Mouse (Mus musculus) forebrain, embryonic 14.5 days (tissue): Measurements from ENCODE around the gene Ube2k. TPM values are rescaled to one million over a fixed set of nuclear protein-coding genes. Genes with fewer than 3 reads are reported as not detected.

Experiments used
- ATAC-seq: fragments of 200-750 bp; cut with Nextera tagmentation; 2 replicates; pipeline ENCODE4 v1.8.0; 2017; ENCODE audit warnings: mild to moderate bottlenecking, moderate library complexity
- DNase-seq: peaks from one replicate; pipeline ENCODE4 v3.0.0-alpha.2; 2015; ENCODE audit warnings: low spot score
- H3K27ac ChIP-seq: fragments of 300-500 bp; sonication (generic); 2 replicates; pipeline ENCODE4 v1.5.1; 2014; ENCODE audit warnings: low read depth, mild to moderate bottlenecking, control low read depth, low read length, moderate library complexity
- H3K27me3 ChIP-seq: fragments of 300-500 bp; sonication (generic); replicated peaks from 2 replicates; pipeline ENCODE4 v1.6.1; 2014; ENCODE audit warnings: low read length, control low read depth, mixed read lengths; ENCODE audit not compliant: control insufficient read depth, insufficient read depth
- H3K36me3 ChIP-seq: fragments of 300-500 bp; sonication (generic); 2 replicates; pipeline ENCODE4 v1.6.1; 2014; ENCODE audit warnings: low read length, control low read depth; ENCODE audit not compliant: control insufficient read depth, insufficient read depth
- H3K4me1 ChIP-seq: fragments of 300-500 bp; sonication (generic); 2 replicates; pipeline ENCODE4 v1.6.1; 2014; ENCODE audit warnings: antibody characterized with exemption, low read length, control low read depth; ENCODE audit not compliant: control insufficient read depth, insufficient read depth
- H3K4me2 ChIP-seq: fragments of 300-500 bp; sonication (generic); 2 replicates; pipeline ENCODE4 v1.6.1; 2014; ENCODE audit warnings: mild to moderate bottlenecking, control low read depth, low read length
- H3K4me3 ChIP-seq: fragments of 300-500 bp; sonication (generic); 2 replicates; pipeline ENCODE4 v1.5.1; 2014; ENCODE audit warnings: low read depth, low read length, control low read depth
- H3K9ac ChIP-seq: fragments of 300-500 bp; sonication (generic); 2 replicates; pipeline ENCODE4 v1.6.1; 2014; ENCODE audit warnings: mild to moderate bottlenecking, low read length, control low read depth, moderate library complexity
- H3K9me3 ChIP-seq: fragments of 300-500 bp; sonication (generic); replicated peaks from 2 replicates; pipeline ENCODE4 v1.6.1; 2016; ENCODE audit warnings: low read length, control low read depth, mixed read lengths; ENCODE audit not compliant: control insufficient read depth
- WGBS: fragments of 180-500 bp; shearing (Covaris S2); extraction: QIAGEN DNeasy Blood & Tissue Kit; methylation state at CpG from one replicate; pipeline ENCODE4 v1.1.7; 2014; 5-methylcytosine and 5-hydroxymethylcytosine counted together
- polyA plus RNA-seq: library from polyadenylated mRNA; unstranded; fragments of >200 nt; fragmentation: Nextera tagmentation; extraction: Ambion mirVana; gene quantifications from 2 replicates; pipeline ENCODE4 v1.2.1, GENCODE M21; 2014

Ube2k gene
- polyA plus RNA-seq, 1 experiment from 2014 or later: 154 TPM

DNA sequence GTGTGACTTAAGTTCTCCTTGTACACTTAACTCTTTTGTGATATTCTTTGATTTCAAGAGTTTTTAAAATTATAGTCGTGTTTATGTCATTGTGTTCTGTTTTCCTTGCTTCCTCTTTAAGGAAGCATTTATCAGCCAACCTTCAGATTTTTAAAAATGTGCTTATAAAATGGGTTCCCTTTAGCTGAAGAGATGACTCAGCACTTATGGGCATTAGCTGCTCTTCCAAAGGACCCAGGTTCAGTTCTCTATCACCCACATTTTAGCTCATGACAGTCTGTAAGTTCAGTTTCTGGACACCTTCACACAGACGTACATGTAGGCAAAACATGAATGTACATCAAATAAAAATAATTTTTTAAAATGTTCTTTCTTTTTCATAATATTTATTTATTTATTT is 55.4 kb downstream of the Ube2k start:
- Histone ChIP-seq H3K4me2 (no peak overlapping the region), H3K4me3 (no peak overlapping the region), H3K27ac (no peak overlapping the region), H3K9ac (no peak overlapping the region), H3K27me3 (no peaks in the 10 kb centered on the region), H3K4me1 (no peaks in the 10 kb centered on the region), H3K36me3 (peaks cover 21% of the 10 kb centered on the region), H3K9me3 (no peaks in the 10 kb centered on the region)
- 90% methylated on average over 2 of the region's 2 CpGs for WGBS
- DNase-seq (no peak), ATAC-seq (no peak)

DNA sequence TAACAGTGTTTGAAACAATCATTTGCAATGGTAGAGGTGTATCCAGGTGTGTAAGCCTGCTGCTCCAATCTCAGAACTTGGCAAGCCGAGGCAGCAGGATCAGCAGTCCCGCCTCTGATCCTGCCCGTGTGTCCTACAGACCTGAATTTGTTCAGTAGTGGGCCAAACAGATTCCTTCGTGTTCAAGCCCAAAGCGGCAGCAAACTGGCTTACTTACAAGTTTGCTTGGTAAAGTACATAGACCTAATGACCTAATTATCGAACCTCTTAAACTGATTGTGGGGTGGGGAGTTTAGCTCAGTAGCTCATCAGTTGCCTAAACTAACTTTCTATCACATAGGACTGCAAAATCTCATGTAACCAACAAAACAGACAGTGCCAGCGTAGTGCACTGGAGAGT is 62.6 kb downstream of the Ube2k start:
- Histone ChIP-seq H3K9me3 (no peaks in the 10 kb centered on the region), H3K27me3 (no peaks in the 10 kb centered on the region), H3K4me2 (no peak overlapping the region), H3K27ac (no peak overlapping the region), H3K4me3 (no peak overlapping the region), H3K4me1 (no peaks in the 10 kb centered on the region), H3K9ac (no peak overlapping the region), H3K36me3 (peaks cover 24% of the 10 kb centered on the region)
- no peak for DNase-seq
- ATAC-seq: no peak
- 89% methylated on average over 7 of the region's 7 CpGs for WGBS

DNA sequence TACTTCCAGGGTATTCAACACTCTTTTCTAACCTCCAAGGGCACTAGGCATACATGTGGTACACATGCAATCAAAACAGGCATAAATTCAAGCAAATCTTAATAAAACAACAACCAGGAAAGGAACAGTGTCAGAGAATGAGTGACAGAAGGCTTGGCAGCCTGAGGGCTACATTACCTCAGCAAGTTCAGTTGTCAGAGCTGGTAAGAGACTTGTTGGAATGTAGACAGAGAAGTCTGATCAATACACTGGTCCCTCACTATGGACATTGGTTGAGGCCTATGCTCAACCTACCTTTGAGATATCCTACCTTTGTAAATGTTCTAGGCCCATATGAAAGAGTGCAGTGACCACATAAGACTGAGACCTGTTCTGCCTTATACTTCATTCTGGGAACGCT is 69.8 kb downstream of the Ube2k start:
- H3K9me3 ChIP-seq: no peaks in the 10 kb centered on the region
- no peaks in the 10 kb centered on the region for H3K27me3 ChIP-seq
- no peak overlapping the region for H3K4me3 ChIP-seq
- no peak overlapping the region for H3K4me2 ChIP-seq
- 93% methylated on average over 1 of the region's 1 CpGs for WGBS
- DNase-seq: no peak
- H3K9ac ChIP-seq: no peak overlapping the region
- H3K4me1 ChIP-seq: no peaks in the 10 kb centered on the region
- no peak overlapping the region for H3K27ac ChIP-seq
- peaks cover 27% of the 10 kb centered on the region for H3K36me3 ChIP-seq
- no peak for ATAC-seq

DNA sequence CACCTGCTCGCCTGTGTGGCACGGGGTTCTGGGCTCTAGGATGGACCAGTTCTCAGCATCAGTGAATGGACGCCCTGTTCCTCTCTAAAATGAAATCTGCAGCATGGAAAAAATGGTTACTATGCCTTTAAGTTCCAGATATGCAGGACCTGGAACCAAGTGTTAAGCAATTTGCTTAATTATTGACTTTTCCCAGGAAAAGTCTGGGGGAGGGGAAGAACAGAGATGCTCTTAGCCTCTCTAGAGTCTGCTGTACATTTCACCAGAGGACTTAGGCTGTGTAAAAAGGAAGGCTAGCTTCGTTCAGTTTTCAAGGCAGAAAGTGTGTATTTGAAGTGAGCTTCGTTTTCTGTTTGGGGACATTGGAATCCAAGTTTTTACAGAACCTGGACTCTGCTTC is 72.7 kb downstream of the Ube2k start:
- peaks cover 36% of the 10 kb centered on the region for H3K36me3 ChIP-seq
- no peak for ATAC-seq

DNA sequence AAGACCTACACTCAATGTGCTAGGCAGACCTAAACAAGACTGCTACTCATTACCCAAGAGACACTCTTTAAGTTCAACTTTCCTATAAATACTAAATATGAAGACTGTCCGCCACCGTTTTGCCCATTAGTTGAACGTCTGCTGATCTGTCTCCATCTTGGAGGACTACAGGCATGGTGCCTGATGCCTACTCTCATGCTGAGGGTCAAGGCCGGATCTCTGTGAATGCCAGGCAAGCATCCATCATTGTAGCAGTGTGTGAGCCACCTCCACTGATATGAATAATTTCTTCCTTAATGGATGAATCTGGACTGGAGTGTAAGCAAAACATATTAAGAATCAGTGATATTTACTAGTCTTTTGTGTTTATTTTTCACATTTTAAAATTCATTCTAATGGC is 73.5 kb downstream of the Ube2k start:
- 90% methylated on average over 4 of the region's 4 CpGs for WGBS
- H3K36me3 ChIP-seq: peaks cover 44% of the 10 kb centered on the region
- H3K9me3 ChIP-seq: no peaks in the 10 kb centered on the region
- H3K4me1 ChIP-seq: no peaks in the 10 kb centered on the region
- no peak overlapping the region for H3K4me2 ChIP-seq
- no peaks in the 10 kb centered on the region for H3K27me3 ChIP-seq
- DNase-seq (no peak), ATAC-seq (no peak)
- no peak overlapping the region for H3K4me3 ChIP-seq
- no peak overlapping the region for H3K9ac ChIP-seq
- H3K27ac ChIP-seq: no peak overlapping the region

More for the DNA sequence above, 72.7 kb downstream of the Ube2k start:
- Histone ChIP-seq H3K27ac (no peak overlapping the region), H3K4me1 (no peaks in the 10 kb centered on the region), H3K4me3 (no peak overlapping the region), H3K4me2 (no peak overlapping the region), H3K27me3 (no peaks in the 10 kb centered on the region), H3K9ac (no peak overlapping the region), H3K9me3 (no peaks in the 10 kb centered on the region)
- 91% methylated on average over 5 of the region's 5 CpGs for WGBS
- DNase-seq: no peak

DNA sequence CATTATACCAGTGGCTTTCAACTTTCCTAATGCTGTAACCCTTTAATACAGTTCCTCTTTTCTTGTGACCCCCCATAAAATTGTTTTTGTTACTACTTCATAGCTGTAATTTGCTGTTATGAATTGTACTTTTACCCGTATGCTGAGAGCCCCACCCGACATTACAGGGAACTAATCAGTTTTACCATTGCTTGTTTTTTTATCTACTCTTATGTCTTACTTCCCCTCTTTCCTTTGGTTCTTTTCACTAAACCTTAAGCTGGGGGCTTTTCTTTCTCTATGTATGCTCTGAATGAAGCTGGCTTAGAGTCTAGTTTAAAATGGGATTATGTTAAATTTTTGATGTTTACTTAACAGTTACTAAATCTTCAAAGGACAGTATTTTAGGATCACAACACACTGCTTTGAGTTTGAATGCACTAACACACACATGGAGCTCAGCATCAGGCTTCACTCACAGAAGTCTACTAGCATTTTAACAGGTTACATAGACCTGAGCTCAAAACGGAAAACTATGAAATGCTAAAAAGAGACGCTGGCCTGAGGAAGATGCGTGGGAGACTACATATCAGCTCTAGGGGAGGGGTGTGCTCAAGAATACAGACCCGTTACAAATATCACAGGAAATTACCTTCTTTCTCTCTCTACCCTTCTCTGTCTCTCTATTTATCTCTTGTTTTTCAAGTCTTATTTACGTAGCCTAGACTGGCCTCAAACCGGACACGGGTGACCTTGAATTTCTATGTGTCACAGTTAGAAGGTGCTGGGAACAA is 76.3 kb downstream of the Ube2k start:
- Histone ChIP-seq H3K36me3 (peaks cover 59% of the 10 kb centered on the region), H3K9me3 (no peaks in the 10 kb centered on the region), H3K27me3 (no peaks in the 10 kb centered on the region), H3K4me1 (no peaks in the 10 kb centered on the region), H3K27ac (no peak overlapping the region), H3K4me3 (no peak overlapping the region), H3K9ac (no peak overlapping the region), H3K4me2 (no peak overlapping the region)
- no peak for DNase-seq
- no peak for ATAC-seq
- 86% methylated on average over 9 of the region's 9 CpGs for WGBS

DNA sequence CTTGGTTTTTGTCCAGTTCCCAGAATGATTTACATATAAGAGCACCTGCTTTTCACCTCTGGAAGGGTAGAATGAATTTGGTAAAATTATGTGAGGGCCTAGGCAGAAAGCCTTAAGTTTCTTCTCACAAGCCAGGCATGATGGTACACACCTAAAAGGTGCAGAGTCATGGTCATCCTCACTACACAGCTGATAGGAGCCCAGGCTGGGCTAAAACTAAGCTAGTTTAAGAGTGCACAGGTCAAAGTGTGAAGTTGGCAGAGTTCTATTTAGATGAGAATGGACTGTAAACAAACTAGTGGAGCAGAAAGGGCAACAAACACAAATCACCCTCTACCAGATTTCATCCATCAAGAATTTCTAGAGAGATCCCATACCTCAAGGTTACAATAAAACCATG is 87.3 kb downstream of the Ube2k start:
- Histone ChIP-seq H3K9ac (no peak overlapping the region), H3K36me3 (peaks cover 62% of the 10 kb centered on the region), H3K27me3 (no peaks in the 10 kb centered on the region), H3K4me2 (no peak overlapping the region), H3K4me3 (no peak overlapping the region), H3K4me1 (no peaks in the 10 kb centered on the region), H3K27ac (no peak overlapping the region), H3K9me3 (no peaks in the 10 kb centered on the region)
- DNase-seq: no peak
- no peak for ATAC-seq

DNA sequence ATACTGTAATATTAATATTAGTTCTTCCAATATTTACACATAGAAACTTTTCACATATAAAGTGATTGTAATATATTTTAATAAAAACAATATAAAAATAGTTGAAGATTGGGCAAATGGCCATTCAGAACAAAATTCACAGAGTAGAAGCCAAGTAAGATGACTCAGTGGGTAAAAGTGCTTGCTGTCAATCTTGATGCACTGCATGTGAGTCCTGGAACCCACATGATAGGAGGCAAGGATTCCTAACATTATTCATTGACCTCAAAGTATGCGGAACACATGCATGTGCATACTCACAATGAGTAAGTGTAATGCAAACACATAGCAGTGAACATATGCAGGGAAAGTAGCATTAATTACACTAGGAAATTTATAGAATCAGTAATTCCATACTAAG is 101.9 kb downstream of the Ube2k start:
- Histone ChIP-seq H3K27me3 (no peaks in the 10 kb centered on the region), H3K9me3 (no peaks in the 10 kb centered on the region), H3K27ac (no peak overlapping the region), H3K4me1 (no peaks in the 10 kb centered on the region), H3K4me2 (no peak overlapping the region), H3K4me3 (no peak overlapping the region), H3K9ac (no peak overlapping the region), H3K36me3 (peaks cover 71% of the 10 kb centered on the region)
- ATAC-seq (no peak), DNase-seq (no peak)
- WGBS: 95% methylated on average over 1 of the region's 1 CpGs
